Mouse (Mus musculus) MEL (cell line): ENCODE results near the gene Dzip1. TPM values are rescaled to one million over a fixed set of nuclear protein-coding genes. Genes with fewer than 3 reads are reported as not detected.

ENCODE experiments used
- DNase-seq: peaks from one replicate; pipeline ENCODE4 v3.0.0; 2011; ENCODE audit warnings: low read depth, low spot score
- H3K27ac ChIP-seq: 2 replicates; pipeline ENCODE4 v1.5.1; 2012; ENCODE audit warnings: low read depth, mild to moderate bottlenecking, control low read depth, low read length, moderate library complexity; ENCODE audit not compliant: control insufficient read depth
- H3K27me3 ChIP-seq, 2 experiments: fragments of 150-350 bp in 1 of 2; sonication (generic) in 1 of 2; 2 replicates each; pipeline ENCODE4 v1.6.1; 2012; ENCODE audit warnings: low read length in 2 of 2, mild to moderate bottlenecking in 2 of 2, improper control_type of control experiment in 1 of 2, moderate library complexity in 1 of 2; ENCODE audit not compliant: insufficient read depth in 2 of 2, control insufficient read depth in 1 of 2
- H3K36me3 ChIP-seq, 2 experiments: 2 replicates each; pipeline ENCODE4 v1.6.1; 2012 to 2014; ENCODE audit warnings: low read length in 2 of 2, improper control_type of control experiment in 1 of 2, inconsistent platforms in 1 of 2, mild to moderate bottlenecking in 1 of 2; ENCODE audit not compliant: insufficient read depth in 2 of 2, control insufficient read depth in 1 of 2
- H3K4me1 ChIP-seq, 2 experiments: fragments of 150-350 bp in 1 of 2; sonication (generic) in 1 of 2; 2 replicates each; pipeline ENCODE4 v1.6.1; 2012; ENCODE audit warnings: low read length in 2 of 2, improper control_type of control experiment in 1 of 2, mild to moderate bottlenecking in 1 of 2; ENCODE audit not compliant: insufficient read depth in 2 of 2, control insufficient read depth in 1 of 2
- H3K4me3 ChIP-seq, 2 experiments: fragments of 150-350 bp in 1 of 2; sonication (generic) in 1 of 2; 2 replicates each; pipeline ENCODE4 v1.5.1; 2012; ENCODE audit warnings: low read depth in 2 of 2, low read length in 2 of 2, mild to moderate bottlenecking in 2 of 2, moderate library complexity in 2 of 2, control low read depth in 1 of 2, improper control_type of control experiment in 1 of 2; ENCODE audit not compliant: control insufficient read depth in 1 of 2, insufficient read depth in 1 of 2
- H3K79me2 ChIP-seq: 2 replicates; pipeline ENCODE4 v1.6.1; 2012; ENCODE audit warnings: mild to moderate bottlenecking, low read length, moderate library complexity; ENCODE audit not compliant: control insufficient read depth, poor library complexity, insufficient read depth
- H3K9ac ChIP-seq: 2 replicates; pipeline ENCODE4 v1.6.1; 2012; ENCODE audit warnings: low read depth, mild to moderate bottlenecking, control low read depth, low read length, moderate library complexity; ENCODE audit not compliant: control insufficient read depth, poor library complexity, severe bottlenecking
- H3K9me3 ChIP-seq: fragments of 150-350 bp; sonication (generic); replicated peaks from 2 replicates; pipeline ENCODE4 v1.6.1; 2012; ENCODE audit warnings: mild to moderate bottlenecking, low read length, improper control_type of control experiment, moderate library complexity; ENCODE audit not compliant: insufficient read depth
- BHLHE40 ChIP-seq: IDR thresholded peaks from 2 replicates; pipeline ENCODE4 v1.6.1; 2012; ENCODE audit warnings: low read depth, mild to moderate bottlenecking, inconsistent platforms, low read length, improper control_type of control experiment, borderline replicate concordance
- MEF2A ChIP-seq: IDR thresholded peaks from 2 replicates; pipeline ENCODE4 v1.6.1; 2014; ENCODE audit warnings: low read depth, mild to moderate bottlenecking, inconsistent platforms, low read length, improper control_type of control experiment; ENCODE audit not compliant: poor library complexity, insufficient replicate concordance, severe bottlenecking; ENCODE audit errors: extremely low read depth
- POLR2A ChIP-seq, 2 experiments: IDR thresholded peaks; 2 replicates each; pipeline ENCODE4 v1.6.1; 2011 to 2012; ENCODE audit warnings: low read length in 2 of 2, mild to moderate bottlenecking in 2 of 2, control low read depth in 1 of 2, improper control_type of control experiment in 1 of 2, low read depth in 1 of 2, moderate library complexity in 1 of 2; ENCODE audit not compliant: control insufficient read depth in 1 of 2, insufficient read depth in 1 of 2, poor library complexity in 1 of 2
- POLR2AphosphoS2 ChIP-seq: IDR thresholded peaks from 2 replicates; pipeline ENCODE4 v1.6.1; 2011; ENCODE audit warnings: low read length, improper control_type of control experiment
- POLR2AphosphoS5 ChIP-seq: IDR thresholded peaks from 2 replicates; pipeline ENCODE4 v1.6.1; 2012; ENCODE audit warnings: low read depth, borderline replicate concordance, mild to moderate bottlenecking, inconsistent platforms, low read length, moderate library complexity, mixed read lengths
- SIN3A ChIP-seq: IDR thresholded peaks from 2 replicates; pipeline ENCODE4 v1.6.1; 2012; ENCODE audit warnings: low read length, improper control_type of control experiment, inconsistent platforms
- TAL1 ChIP-seq: IDR thresholded peaks from 2 replicates; pipeline ENCODE4 v1.6.1; 2012; ENCODE audit warnings: mild to moderate bottlenecking, inconsistent platforms, low read length, moderate library complexity, mixed read lengths
- UBTF ChIP-seq: IDR thresholded peaks from 2 replicates; pipeline ENCODE4 v1.6.1; 2012; ENCODE audit warnings: low read depth, mild to moderate bottlenecking, inconsistent platforms, low read length, improper control_type of control experiment, moderate library complexity, borderline replicate concordance; ENCODE audit not compliant: insufficient read depth
- ZC3H11A ChIP-seq: IDR thresholded peaks from 2 replicates; pipeline ENCODE4 v1.6.1; 2012; ENCODE audit warnings: low read depth, mild to moderate bottlenecking, inconsistent platforms, low read length, improper control_type of control experiment
- polyA plus RNA-seq, 2 experiments: library from polyadenylated mRNA; stranded (reverse) in 1 of 2; unstranded in 1 of 2; fragments of >175 nt in 1 of 2; fragments of >200 nt in 1 of 2; gene quantifications; 2 replicates each; pipeline versions ENCODE4 v1.2.1 to v1.2.4; 2012; ENCODE audit warnings: low replicate concordance in 2 of 2, low read depth in 1 of 2; ENCODE audit not compliant: insufficient read length in 2 of 2, insufficient read depth in 1 of 2, missing spikeins in 1 of 2
- total RNA-seq: library from RNA; depleted of rRNA; stranded (reverse); fragments of 300-350 nt; gene quantifications from 2 replicates; pipeline ENCODE4 v1.2.3, GENCODE M21; 2012; rRNA removed

The Dzip1 gene
- total and polyA plus RNA-seq, 3 experiments: 0.35 to 1.8 TPM; not detected in 1

DNA sequence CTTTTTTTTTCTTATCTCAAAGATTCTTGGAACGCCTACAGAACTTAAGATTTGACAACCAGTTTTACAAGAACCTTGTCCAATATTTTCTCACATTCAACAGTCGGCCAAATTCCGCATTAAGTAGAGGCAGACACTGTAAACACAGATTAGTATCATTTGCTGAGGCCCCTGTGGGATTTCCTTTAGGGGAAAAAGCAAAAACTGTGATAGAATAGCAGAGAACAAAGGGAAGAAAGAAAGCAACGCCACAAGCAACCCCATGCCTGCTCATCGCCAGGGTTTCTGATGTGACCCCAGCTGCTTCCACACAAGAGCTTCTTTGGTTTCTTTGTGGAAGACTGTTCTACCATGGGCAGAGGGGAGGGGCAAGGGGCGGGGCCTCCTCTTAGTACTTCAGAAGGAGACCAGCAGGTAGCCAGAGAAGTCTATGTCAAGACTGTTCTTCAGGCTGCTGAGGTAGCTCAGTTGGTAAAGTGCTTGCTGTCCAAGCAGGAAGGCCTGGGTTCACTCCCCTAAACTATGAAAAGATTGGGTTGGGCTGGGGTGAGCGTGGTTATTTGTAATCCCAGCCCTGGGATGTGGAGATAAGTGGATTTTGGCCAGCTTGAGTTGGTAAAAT lies 97.9 kb downstream of the Dzip1 start:
- peaks cover 2% of the 10 kb centered on the region in 2 experiments; a peak in 3 of 4 replicates for H3K4me1 ChIP-seq
- H3K9ac ChIP-seq: no peak overlapping the region
- TF ChIP-seq TAL1: no peak
- TF ChIP-seq POLR2A (IDR thresholded peaks at IDR 0.05; ENCODE audit: control insufficient read depth in 1 of 2, insufficient read depth in 1 of 2, low read depth in 1 of 2, low read length in 2 of 2, poor library complexity in 1 of 2): no peak
- no peak for TF ChIP-seq UBTF
- no peak for TF ChIP-seq POLR2AphosphoS2
- no peak for TF ChIP-seq SIN3A
- TF ChIP-seq BHLHE40: no peak
- TF ChIP-seq, all 39 proteins: peak for 0
- H3K79me2 ChIP-seq: no peaks in the 10 kb centered on the region; the same call in 1 of the 2 replicates
- H3K9me3 ChIP-seq: no peaks in the 10 kb centered on the region
- H3K27me3 ChIP-seq: no peaks in the 10 kb centered on the region
- no peak overlapping the region for H3K27ac ChIP-seq
- no peak overlapping the region for H3K4me3 ChIP-seq
- no peak for DNase-seq
- peaks cover 0 to 2% of the 10 kb centered on the region in 2 experiments; a peak in 1 of 4 replicates for H3K36me3 ChIP-seq

DNA sequence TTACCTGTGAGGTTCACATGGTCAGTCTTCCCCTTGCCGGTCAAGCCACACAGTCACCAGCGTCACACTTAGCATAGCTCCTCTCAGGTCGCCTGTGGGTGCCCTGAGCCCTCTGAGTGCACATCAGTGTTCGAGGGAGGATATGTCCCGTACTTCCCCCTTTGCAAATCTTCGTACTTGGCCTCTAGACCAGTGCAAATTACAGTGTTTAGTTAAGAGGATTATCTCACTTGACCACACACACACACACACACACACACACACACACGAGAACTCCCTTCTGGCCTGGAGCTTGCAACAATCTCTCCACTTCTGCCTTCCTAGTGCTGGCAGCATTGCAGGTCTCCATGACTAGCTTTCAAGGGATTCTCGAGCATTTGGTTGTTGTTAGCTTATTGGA lies 98.9 kb downstream of the Dzip1 start:
- no peak overlapping the region for H3K4me3 ChIP-seq
- no peaks in the 10 kb centered on the region for H3K9me3 ChIP-seq
- peaks cover 0 to 2% of the 10 kb centered on the region in 2 experiments; a peak in 1 of 4 replicates for H3K36me3 ChIP-seq
- no peaks in the 10 kb centered on the region; the same call in 1 of the 2 replicates for H3K79me2 ChIP-seq
- no peak overlapping the region for H3K9ac ChIP-seq
- peak; percentile 11 for DNase-seq
- no peak for TF ChIP-seq BHLHE40
- no peak for TF ChIP-seq MEF2A
- TF ChIP-seq POLR2AphosphoS5: no peak
- no peak for TF ChIP-seq ZC3H11A
- no peak for TF ChIP-seq UBTF
- H3K4me1 ChIP-seq: peaks cover under 1 to 2% of the 10 kb centered on the region in 2 experiments; a peak in 3 of 4 replicates
- no peak overlapping the region for H3K27ac ChIP-seq
- no peaks in the 10 kb centered on the region for H3K27me3 ChIP-seq

Other genes with a start within 250 kb of the Dzip1 start
- 6.7 and 7.1 TPM in 2 replicates for gene Abcc4, start 219.2 kb downstream of the Dzip1 start, total RNA-seq
- gene Abcc4, start 219.2 kb downstream of the Dzip1 start, polyA plus RNA-seq: 1 to 10 TPM in 1 of 2 experiments, not detected in 1; 8.4 TPM
- not detected in 2 replicates for gene Cldn10, start 137.6 kb downstream of the Dzip1 start, total RNA-seq
- under 1 TPM in 1 of 2 experiments, not detected in 1; 0.17 TPM for gene Cldn10, start 137.6 kb downstream of the Dzip1 start, polyA plus RNA-seq
- 14.3 and 18.5 TPM in 2 replicates for gene Dnajc3, start 12.5 kb upstream of the Dzip1 start, total RNA-seq
- 10 to 100 TPM in 1 of 2 experiments, not detected in 1; 12.7 TPM for gene Dnajc3, start 12.5 kb upstream of the Dzip1 start, polyA plus RNA-seq
- gene Uggt2, start 174.0 kb upstream of the Dzip1 start, total RNA-seq: 0.10 and 0.23 TPM in 2 replicates
- gene Uggt2, start 174.0 kb upstream of the Dzip1 start, polyA plus RNA-seq: under 1 TPM in 1 of 2 experiments, not detected in 1; 0.31 TPM
- gene Hs6st3, start 212.9 kb upstream of the Dzip1 start, total RNA-seq: not detected in 2 replicates
- gene Hs6st3, start 212.9 kb upstream of the Dzip1 start, polyA plus RNA-seq: not detected